Mouse (Mus musculus): ENCODE results near the gene Gm6588.
"Not testable (repeated sequence)": the region's sequence is repeated elsewhere in the genome, so short reads cannot be mapped to it uniquely, and the experiment has no call there.

The Gm6588 gene

GRCm38 (mm10) chr5:112448747-112449440 lies at the start of gene Gm6588:
Gm6588 (plus strand) TSS chr5:112449426.
- DNase-seq (ENCODE audit: low spot score), result no peak

- DNase-seq (ENCODE audit: low spot score), result no peak
Measured at GRCm38 (mm10) chr5:112402437-112402836, 46.8 kb upstream of the Gm6588 start.

GRCm38 (mm10) chr5:112406017-112406416 lies 43.2 kb upstream of the Gm6588 start:
- DNase-seq (ENCODE audit: low spot score), result no peak

GRCm38 (mm10) chr5:112409274-112409673 lies 40.0 kb upstream of the Gm6588 start:
- no peak for DNase-seq (ENCODE audit: low spot score)

GRCm38 (mm10) chr5:112411072-112411471 lies 38.2 kb upstream of the Gm6588 start:
- no peak for DNase-seq (ENCODE audit: low spot score)

- DNase-seq (ENCODE audit: low spot score), result peak; percentile 62
Measured at GRCm38 (mm10) chr5:112411514-112412335, 37.5 kb upstream of the Gm6588 start.

GRCm38 (mm10) chr5:112412781-112413180 lies 36.4 kb upstream of the Gm6588 start:
- not testable (repeated sequence) for DNase-seq (ENCODE audit: low spot score)

GRCm38 (mm10) chr5:112416673-112417072 lies 32.6 kb upstream of the Gm6588 start:
- DNase-seq (ENCODE audit: low spot score), result peak; percentile 33

GRCm38 (mm10) chr5:112418023-112418422 lies 31.2 kb upstream of the Gm6588 start:
- no peak for DNase-seq (ENCODE audit: low spot score)

GRCm38 (mm10) chr5:112419535-112419934 lies 29.7 kb upstream of the Gm6588 start:
- DNase-seq (ENCODE audit: low spot score), result peak; percentile 78

- no peak for DNase-seq (ENCODE audit: low spot score)
Measured at GRCm38 (mm10) chr5:112426635-112427034, 22.6 kb upstream of the Gm6588 start.

- DNase-seq (ENCODE audit: low spot score), result peak; percentile 78
Measured at GRCm38 (mm10) chr5:112427283-112427682, 21.9 kb upstream of the Gm6588 start.

- DNase-seq (ENCODE audit: low spot score), result peak; percentile 81
Measured at GRCm38 (mm10) chr5:112428944-112429343, 20.3 kb upstream of the Gm6588 start.

- DNase-seq (ENCODE audit: low spot score), result peak; percentile 42
Measured at GRCm38 (mm10) chr5:112431120-112431775, 18.0 kb upstream of the Gm6588 start.

- DNase-seq (ENCODE audit: low spot score), result no peak
Measured at GRCm38 (mm10) chr5:112432033-112432432, 17.2 kb upstream of the Gm6588 start.

GRCm38 (mm10) chr5:112433004-112433403 lies 16.2 kb upstream of the Gm6588 start:
- peak; percentile 75 for DNase-seq (ENCODE audit: low spot score)

GRCm38 (mm10) chr5:112438535-112438934 lies 10.7 kb upstream of the Gm6588 start:
- no peak for DNase-seq (ENCODE audit: low spot score)

- DNase-seq (ENCODE audit: low spot score), result no peak
Measured at GRCm38 (mm10) chr5:112453088-112453487, 3.9 kb downstream of the Gm6588 start.

GRCm38 (mm10) chr5:112454966-112455555 lies 5.8 kb downstream of the Gm6588 start:
- peak; percentile 60 for DNase-seq (ENCODE audit: low spot score)

GRCm38 (mm10) chr5:112459903-112460302 lies 10.7 kb downstream of the Gm6588 start:
- no peak for DNase-seq (ENCODE audit: low spot score)

- DNase-seq (ENCODE audit: low spot score), result no peak
Measured at GRCm38 (mm10) chr5:112466331-112466730, 17.1 kb downstream of the Gm6588 start.

- DNase-seq (ENCODE audit: low spot score), result no peak
Measured at GRCm38 (mm10) chr5:112468986-112469581, 19.9 kb downstream of the Gm6588 start.
